Mouse (Mus musculus): ENCODE data around the gene Rps6ka6.

The Rps6ka6 gene

GRCm38 (mm10) chrX:111537859-111538258 lies at the start of gene Rps6ka6:
Gene Rps6ka6, minus strand, starts transcription at chrX:111537959.
- no peak for DNase-seq

GRCm38 (mm10) chrX:111577044-111577443 lies 39.3 kb upstream of the Rps6ka6 start:
- DNase-seq, result no peak

- no peak for DNase-seq
These were observed 19.6 kb downstream of the Rps6ka6 start for GRCm38 (mm10) chrX:111518206-111518605.

GRCm38 (mm10) chrX:111463565-111464093 lies 74.1 kb downstream of the Rps6ka6 start:
- peak in 1 of 2 experiments; percentile 28 for DNase-seq

- peak; percentile 2 to 10 for DNase-seq
These were observed 74.8 kb downstream of the Rps6ka6 start for GRCm38 (mm10) chrX:111462833-111463564.

- DNase-seq, result peak in 1 of 2 experiments; percentile 1
These were observed 75.3 kb downstream of the Rps6ka6 start for GRCm38 (mm10) chrX:111462495-111462832.

- no peak for DNase-seq
These were observed 75.7 kb downstream of the Rps6ka6 start for GRCm38 (mm10) chrX:111462092-111462491.

- DNase-seq, result no peak
These were observed 77.6 kb downstream of the Rps6ka6 start for GRCm38 (mm10) chrX:111460166-111460565.

- DNase-seq, result no peak
These were observed 101.2 kb downstream of the Rps6ka6 start for GRCm38 (mm10) chrX:111436571-111436970.

- no peak for DNase-seq
These were observed 123.0 kb downstream of the Rps6ka6 start for GRCm38 (mm10) chrX:111414775-111415174.

- no peak for DNase-seq
These were observed 132.9 kb downstream of the Rps6ka6 start for GRCm38 (mm10) chrX:111404816-111405215.

- no peak for DNase-seq
These were observed 160.7 kb downstream of the Rps6ka6 start for GRCm38 (mm10) chrX:111377020-111377419.

- DNase-seq, result no peak
These were observed 163.6 kb downstream of the Rps6ka6 start for GRCm38 (mm10) chrX:111374177-111374576.
